Mouse (Mus musculus): ENCODE data around the gene Chst8. TPM values are rescaled to one million over a fixed set of nuclear protein-coding genes. Genes with fewer than 3 reads are reported as not detected.
A peak's percentile ranks its signal among the peaks of the same experiment; 100 is the strongest.

Chst8 gene
- 10 to 100 TPM; 14.6 to 19.4 (median 17.7) TPM for total RNA-seq (2022)

- DNase-seq (ENCODE audit: low spot score in 2 of 2): peak; percentile 66 to 69
Observed at GRCm38 (mm10) chr7:34812531-34813111, at the start of gene Chst8. Gene Chst8 (minus strand): TSS chr7:34812711.

- DNase-seq (ENCODE audit: low spot score in 2 of 2): no peak
Observed at GRCm38 (mm10) chr7:34858291-34858690, 45.8 kb upstream of the Chst8 start.

- DNase-seq (ENCODE audit: low spot score in 2 of 2): no peak
Observed at GRCm38 (mm10) chr7:34854781-34855352, 42.4 kb upstream of the Chst8 start.

- no peak for DNase-seq (ENCODE audit: low spot score in 2 of 2)
Observed at GRCm38 (mm10) chr7:34853393-34853792, 40.9 kb upstream of the Chst8 start.

GRCm38 (mm10) chr7:34849660-34850059, 37.1 kb upstream of the Chst8 start:
- DNase-seq (ENCODE audit: low spot score in 2 of 2): no peak

- no peak for DNase-seq (ENCODE audit: low spot score in 2 of 2)
Observed at GRCm38 (mm10) chr7:34848811-34849210, 36.3 kb upstream of the Chst8 start.

- DNase-seq (ENCODE audit: low spot score in 2 of 2): no peak
Observed at GRCm38 (mm10) chr7:34847900-34848299, 35.4 kb upstream of the Chst8 start.

- no peak for DNase-seq (ENCODE audit: low spot score in 2 of 2)
Observed at GRCm38 (mm10) chr7:34847410-34847809, 34.9 kb upstream of the Chst8 start.

- DNase-seq (ENCODE audit: low spot score in 2 of 2): no peak
Observed at GRCm38 (mm10) chr7:34838749-34839148, 26.2 kb upstream of the Chst8 start.

- no peak for DNase-seq (ENCODE audit: low spot score in 2 of 2)
Observed at GRCm38 (mm10) chr7:34838231-34838630, 25.7 kb upstream of the Chst8 start.

- no peak for DNase-seq (ENCODE audit: low spot score in 2 of 2)
Observed at GRCm38 (mm10) chr7:34826255-34826909, 13.9 kb upstream of the Chst8 start.

- no peak for DNase-seq (ENCODE audit: low spot score in 2 of 2)
Observed at GRCm38 (mm10) chr7:34821587-34821986, 9.1 kb upstream of the Chst8 start.

GRCm38 (mm10) chr7:34820554-34820953, 8.0 kb upstream of the Chst8 start:
- no peak for DNase-seq (ENCODE audit: low spot score in 2 of 2)

- DNase-seq (ENCODE audit: low spot score in 2 of 2): peak; percentile 23 to 88
Observed at GRCm38 (mm10) chr7:34819796-34820195, 7.3 kb upstream of the Chst8 start.

GRCm38 (mm10) chr7:34818660-34819059, 6.1 kb upstream of the Chst8 start:
- DNase-seq (ENCODE audit: low spot score in 2 of 2): no peak

- DNase-seq (ENCODE audit: low spot score in 2 of 2): no peak
Observed at GRCm38 (mm10) chr7:34816981-34817380, 4.5 kb upstream of the Chst8 start.

- no peak for DNase-seq (ENCODE audit: low spot score in 2 of 2)
Observed at GRCm38 (mm10) chr7:34814801-34815200, 2.3 kb upstream of the Chst8 start.

- DNase-seq (ENCODE audit: low spot score in 2 of 2): peak in 1 of 2 experiments; percentile 25
Observed at GRCm38 (mm10) chr7:34811531-34812526, 682 bp downstream of the Chst8 start.

- no peak for DNase-seq (ENCODE audit: low spot score in 2 of 2)
Observed at GRCm38 (mm10) chr7:34811060-34811459, 1.5 kb downstream of the Chst8 start.

GRCm38 (mm10) chr7:34806307-34806706, 6.2 kb downstream of the Chst8 start:
- DNase-seq (ENCODE audit: low spot score in 2 of 2): peak in 1 of 2 experiments; percentile 66

GRCm38 (mm10) chr7:34805691-34806205, 6.8 kb downstream of the Chst8 start:
- no peak for DNase-seq (ENCODE audit: low spot score in 2 of 2)

Data from left cerebral cortex, adult 8-10 months (tissue).